Mouse (Mus musculus) neural tube, embryonic 12.5 days (tissue): ENCODE data around the gene Tgfb1i1. TPM values are rescaled to one million over a fixed set of nuclear protein-coding genes. Genes with fewer than 3 reads are reported as not detected.

Experiments used
- ATAC-seq: fragments of 200-750 bp; cut with Nextera tagmentation; 2 replicates; pipeline ENCODE4 v1.8.0; 2017; ENCODE audit warnings: low read depth, mild to moderate bottlenecking, moderate TSS enrichment, moderate library complexity; ENCODE audit not compliant: low FRiP score
- H3K27ac ChIP-seq: fragments of 300-500 bp; sonication (generic); 2 replicates; pipeline ENCODE4 v1.5.1; 2016
- H3K27me3 ChIP-seq: fragments of 300-500 bp; sonication (generic); replicated peaks from 2 replicates; pipeline ENCODE4 v1.6.1; 2016; ENCODE audit warnings: mild to moderate bottlenecking
- H3K36me3 ChIP-seq: fragments of 300-500 bp; sonication (generic); 2 replicates; pipeline ENCODE4 v1.6.1; 2016; ENCODE audit warnings: mild to moderate bottlenecking
- H3K4me1 ChIP-seq: fragments of 300-500 bp; sonication (generic); 2 replicates; pipeline ENCODE4 v1.6.1; 2016
- H3K4me2 ChIP-seq: fragments of 300-500 bp; sonication (generic); replicated peaks from 2 replicates; pipeline ENCODE4 v1.6.1; 2016; ENCODE audit warnings: mild to moderate bottlenecking
- H3K4me3 ChIP-seq: fragments of 300-500 bp; sonication (generic); 2 replicates; pipeline ENCODE4 v1.5.1; 2016
- H3K9ac ChIP-seq: fragments of 300-500 bp; sonication (generic); 2 replicates; pipeline ENCODE4 v1.6.1; 2016; ENCODE audit warnings: mild to moderate bottlenecking
- H3K9me3 ChIP-seq: fragments of 300-500 bp; sonication (generic); 2 replicates; pipeline ENCODE4 v1.6.1; 2016; ENCODE audit warnings: mild to moderate bottlenecking
- WGBS: fragments of 180-500 bp; shearing (Covaris S2); methylation state at CpG from one replicate; pipeline ENCODE4 v1.1.7; 2016; 5-methylcytosine and 5-hydroxymethylcytosine counted together
- polyA plus RNA-seq: library from polyadenylated mRNA; unstranded; fragments of >200 nt; fragmentation: Nextera tagmentation; extraction: Ambion mirVana; gene quantifications from 2 replicates; pipeline ENCODE4 v1.2.1, GENCODE M21; 2016

Tgfb1i1 gene
- polyA plus RNA-seq, 1 experiment from 2014 or later, result 38.3 TPM

- Histone ChIP-seq H3K4me3 (peak overlapping the region; percentile 41), H3K9me3 (no peaks in the 10 kb centered on the region), H3K4me1 (peaks cover 16% of the 10 kb centered on the region), H3K36me3 (peaks cover 25% of the 10 kb centered on the region), H3K27me3 (0 out of 2 replicates have a peak, but pooled peaks cover 5% of the 10 kb centered on the region), H3K4me2 (peak overlapping the region; percentile 73), H3K9ac (peak overlapping the region; percentile 63), H3K27ac (no peak overlapping the region)
- peak; percentile 85 for ATAC-seq
- 2% methylated on average over 13 of the region's 13 CpGs for WGBS
These were observed 831 bp downstream of the Tgfb1i1 start for GRCm38 (mm10) chr7:128247443-128247842.

DNA sequence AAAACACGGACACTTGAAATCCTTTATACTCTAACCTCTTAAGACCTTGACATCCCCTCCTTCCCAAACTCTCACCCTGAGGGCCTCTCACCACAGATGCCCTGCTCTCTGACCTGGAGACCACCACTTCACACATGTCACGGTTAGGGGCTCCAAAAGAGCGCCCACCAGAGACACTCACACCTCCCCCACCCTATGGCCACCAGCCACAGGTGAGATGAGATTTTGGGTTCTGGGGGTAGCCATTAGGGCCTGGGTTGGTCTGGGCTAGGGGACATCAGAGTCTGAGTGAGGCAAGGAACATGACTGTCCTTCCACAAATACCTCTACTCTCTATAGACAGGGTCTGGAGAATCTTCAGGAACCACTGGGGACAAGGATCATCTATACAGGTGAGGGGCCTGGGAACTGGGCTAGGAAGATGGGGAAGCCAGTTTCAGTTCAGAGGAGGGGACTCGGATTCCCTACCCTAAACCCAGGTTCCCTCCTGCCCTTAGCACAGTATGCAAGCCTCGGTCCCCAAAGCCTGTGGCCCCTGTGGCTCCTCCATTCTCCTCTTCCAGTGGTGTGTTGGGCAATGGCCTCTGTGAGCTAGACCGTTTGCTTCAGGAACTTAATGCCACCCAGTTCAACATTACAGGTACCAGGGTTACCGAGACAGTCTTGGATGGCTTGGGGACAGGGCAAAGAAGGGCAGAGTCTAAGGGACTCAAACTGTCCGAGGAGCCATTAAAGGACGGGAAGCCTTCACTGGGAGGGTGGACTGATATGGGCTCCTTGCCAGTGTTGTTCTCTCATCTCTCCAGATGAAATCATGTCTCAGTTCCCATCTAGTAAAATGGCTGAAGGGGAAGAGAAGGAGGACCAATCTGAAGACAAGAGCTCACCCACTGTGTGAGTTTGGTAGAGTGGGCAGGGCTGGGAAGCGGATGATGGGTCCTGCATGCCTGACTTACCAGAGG is 1.8 kb downstream of the Tgfb1i1 start:
- H3K4me1 ChIP-seq, result peaks cover 19% of the 10 kb centered on the region
- H3K27me3 ChIP-seq, result 0 out of 2 replicates have a peak, but pooled peaks cover 5% of the 10 kb centered on the region
- H3K9me3 ChIP-seq, result no peaks in the 10 kb centered on the region
- WGBS, result 85% methylated on average over 10 of the region's 10 CpGs
- H3K4me3 ChIP-seq, result no peak overlapping the region
- ATAC-seq, result no peak
- peak overlapping the region; percentile 73 for H3K4me2 ChIP-seq
- H3K36me3 ChIP-seq, result peaks cover 16% of the 10 kb centered on the region
- H3K27ac ChIP-seq, result no peak overlapping the region
- H3K9ac ChIP-seq, result no peak overlapping the region

GRCm38 (mm10) chr7:128249998-128250397 is 3.4 kb downstream of the Tgfb1i1 start:
- ATAC-seq, result no peak
- Histone ChIP-seq H3K36me3 (peaks cover 4% of the 10 kb centered on the region), H3K4me2 (no peak overlapping the region), H3K9me3 (no peaks in the 10 kb centered on the region), H3K27me3 (0 out of 2 replicates have a peak, but pooled peaks cover 5% of the 10 kb centered on the region), H3K9ac (no peak overlapping the region), H3K27ac (no peak overlapping the region), H3K4me1 (peaks cover 19% of the 10 kb centered on the region), H3K4me3 (no peak overlapping the region)
- WGBS, result 85% methylated on average over 5 of the region's 5 CpGs

DNA sequence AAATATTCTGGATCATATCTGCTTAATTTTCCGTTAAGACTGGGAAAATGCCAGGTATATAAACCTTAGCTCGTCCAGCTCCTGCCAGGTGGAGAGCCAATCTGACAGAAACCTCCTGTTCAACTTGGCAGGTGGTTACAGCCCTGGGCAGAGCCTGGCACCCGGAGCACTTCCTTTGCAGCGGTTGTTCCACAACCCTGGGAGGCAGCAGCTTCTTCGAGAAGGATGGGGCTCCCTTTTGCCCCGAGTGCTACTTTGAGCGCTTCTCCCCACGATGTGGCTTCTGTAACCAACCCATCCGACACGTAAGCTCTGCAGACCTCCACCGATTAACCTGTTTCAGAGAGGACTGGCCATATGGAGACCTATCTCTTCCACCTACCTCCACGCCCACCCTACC is 5.3 kb downstream of the Tgfb1i1 start:
- Histone ChIP-seq H3K9me3 (no peaks in the 10 kb centered on the region), H3K27me3 (no peaks in the 10 kb centered on the region), H3K4me1 (peaks cover 10% of the 10 kb centered on the region; the same call in 1 of the 2 replicates), H3K4me3 (no peak overlapping the region), H3K4me2 (peak overlapping the region; percentile 66), H3K36me3 (no peaks in the 10 kb centered on the region; the same call in 1 of the 2 replicates), H3K27ac (no peak overlapping the region), H3K9ac (peak overlapping the region; percentile 29; the same call in 1 of the 2 replicates)
- 51% methylated on average over 12 of the region's 12 CpGs for WGBS
- no peak for ATAC-seq

- Histone ChIP-seq H3K36me3 (no peaks in the 10 kb centered on the region; the same call in 1 of the 2 replicates), H3K9me3 (no peaks in the 10 kb centered on the region), H3K4me3 (peak overlapping the region; percentile 24), H3K4me1 (peaks cover 10% of the 10 kb centered on the region; the same call in 1 of the 2 replicates), H3K27ac (no peak overlapping the region), H3K27me3 (no peaks in the 10 kb centered on the region), H3K9ac (peak overlapping the region; percentile 53), H3K4me2 (peak overlapping the region; percentile 66)
- 0 out of 2 replicates have a peak, but pooled peaks have one; percentile 61 for ATAC-seq
- 10% methylated on average over 24 of the region's 24 CpGs for WGBS
These were observed 6.0 kb downstream of the Tgfb1i1 start for GRCm38 (mm10) chr7:128252609-128253008.

GRCm38 (mm10) chr7:128254978-128255377 is 8.4 kb downstream of the Tgfb1i1 start:
- Histone ChIP-seq H3K36me3 (no peaks in the 10 kb centered on the region), H3K9ac (no peak overlapping the region), H3K27ac (no peak overlapping the region), H3K4me1 (peaks cover 10% of the 10 kb centered on the region; the same call in 1 of the 2 replicates), H3K4me2 (no peak overlapping the region), H3K4me3 (no peak overlapping the region), H3K9me3 (no peaks in the 10 kb centered on the region), H3K27me3 (no peaks in the 10 kb centered on the region)
- 61% methylated on average over 2 of the region's 2 CpGs for WGBS
- no peak for ATAC-seq

- no peak overlapping the region for H3K9ac ChIP-seq
- 88% methylated on average over 5 of the region's 5 CpGs for WGBS
- no peaks in the 10 kb centered on the region for H3K9me3 ChIP-seq
- H3K36me3 ChIP-seq, result no peaks in the 10 kb centered on the region
- no peaks in the 10 kb centered on the region for H3K27me3 ChIP-seq
- no peak overlapping the region for H3K27ac ChIP-seq
- peaks cover 10% of the 10 kb centered on the region; the same call in 1 of the 2 replicates for H3K4me1 ChIP-seq
- ATAC-seq, result no peak
- H3K4me2 ChIP-seq, result no peak overlapping the region
- H3K4me3 ChIP-seq, result no peak overlapping the region
These were observed 9.1 kb downstream of the Tgfb1i1 start for GRCm38 (mm10) chr7:128255757-128256156.

DNA sequence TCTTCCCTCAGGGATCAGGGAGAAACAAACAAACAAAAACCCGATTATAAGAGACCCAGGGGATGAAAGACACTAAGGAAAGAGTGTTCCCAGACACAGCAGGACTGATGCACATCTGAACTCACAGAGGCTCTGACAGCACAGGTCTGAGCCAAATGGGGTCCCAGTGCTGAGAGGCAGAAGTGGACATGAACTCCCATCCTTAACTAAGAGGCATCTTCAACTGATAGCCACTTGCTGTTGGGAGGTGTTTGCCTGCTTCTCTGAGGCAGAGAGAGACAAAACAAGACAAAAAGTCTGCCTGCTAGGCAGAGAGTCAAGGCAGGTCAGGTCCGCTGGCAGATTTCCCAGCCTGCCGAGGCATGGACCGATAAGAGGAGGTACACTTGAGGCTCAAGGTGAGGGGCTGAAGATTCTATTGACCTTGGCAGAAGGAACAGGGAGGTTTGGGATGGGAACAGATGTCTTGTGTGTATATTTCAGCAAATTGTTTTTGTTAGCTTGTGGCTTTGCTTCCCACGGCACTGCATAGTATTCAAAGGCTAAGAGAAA is 10.2 kb downstream of the Tgfb1i1 start:
- H3K4me2 ChIP-seq, result no peak overlapping the region
- H3K27me3 ChIP-seq, result no peaks in the 10 kb centered on the region
- H3K9me3 ChIP-seq, result no peaks in the 10 kb centered on the region
- no peak overlapping the region for H3K9ac ChIP-seq
- H3K27ac ChIP-seq, result no peak overlapping the region
- no peak overlapping the region for H3K4me3 ChIP-seq
- H3K36me3 ChIP-seq, result no peaks in the 10 kb centered on the region
- 67% methylated on average over 5 of the region's 5 CpGs for WGBS
- peaks cover 10% of the 10 kb centered on the region; the same call in 1 of the 2 replicates for H3K4me1 ChIP-seq
- no peak for ATAC-seq

DNA sequence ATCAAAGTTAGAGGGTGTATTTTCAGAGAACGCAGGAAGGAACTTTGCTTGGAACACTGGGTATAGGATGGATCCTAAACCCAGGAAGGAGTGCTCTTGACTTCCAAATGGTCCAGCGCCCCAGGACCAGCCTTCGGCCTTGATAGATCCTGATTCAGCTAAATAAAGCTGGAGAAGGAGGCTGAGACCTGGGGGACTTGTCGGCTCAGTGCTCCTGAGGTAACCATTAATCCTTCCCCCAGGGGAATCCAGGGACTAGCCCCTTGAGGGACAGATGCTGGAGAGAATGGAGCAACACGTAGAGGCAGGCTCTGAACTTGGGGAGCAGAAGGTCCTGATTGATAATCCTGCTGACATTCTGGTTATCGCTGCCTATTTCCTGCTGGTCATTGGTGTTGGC is 18.8 kb downstream of the Tgfb1i1 start, which contains the start of gene Slc5a2:
TSS of gene Slc5a2 (plus strand) at position 247 of the 400 bp plus-strand sequence.
- H3K4me3 ChIP-seq, result no peak within 1 kb of the TSS
- no peak within 1 kb of the TSS for H3K4me2 ChIP-seq
- ATAC-seq, result no peak
- no peaks in the 10 kb centered on the region for H3K27me3 ChIP-seq
- peaks cover 3% of the 10 kb centered on the region; the same call in 1 of the 2 replicates for H3K36me3 ChIP-seq
- no peak within 1 kb of the TSS for H3K27ac ChIP-seq
- H3K9me3 ChIP-seq, result no peaks in the 10 kb centered on the region
- no peak within 1 kb of the TSS for H3K9ac ChIP-seq
- no peaks in the 10 kb centered on the region for H3K4me1 ChIP-seq
- 86% methylated on average over 6 of the region's 6 CpGs for WGBS

DNA sequence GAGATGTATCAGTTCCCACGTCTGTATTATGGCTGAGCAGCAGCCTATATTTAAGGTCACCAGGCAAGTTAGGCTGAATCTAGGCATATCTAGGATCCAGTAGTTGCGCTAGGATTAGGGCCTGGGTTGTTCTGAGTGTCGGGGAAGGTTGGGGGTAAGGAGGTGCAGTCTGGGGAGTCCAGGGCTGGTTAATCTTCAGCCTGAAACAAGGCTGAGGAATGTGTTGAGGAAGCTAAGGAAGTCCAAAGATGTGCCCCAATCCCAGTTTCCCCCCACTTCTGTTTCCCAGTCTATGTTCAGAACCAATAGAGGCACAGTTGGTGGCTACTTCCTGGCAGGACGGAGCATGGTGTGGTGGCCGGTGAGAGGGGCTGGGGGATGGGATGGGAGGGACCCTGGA is 19.4 kb downstream of the Tgfb1i1 start:
- H3K27ac ChIP-seq, result no peak overlapping the region
- no peaks in the 10 kb centered on the region for H3K9me3 ChIP-seq
- H3K36me3 ChIP-seq, result peaks cover 7% of the 10 kb centered on the region; the same call in 1 of the 2 replicates
- H3K9ac ChIP-seq, result no peak overlapping the region
- no peaks in the 10 kb centered on the region for H3K27me3 ChIP-seq
- H3K4me3 ChIP-seq, result no peak overlapping the region
- no peak for ATAC-seq
- no peaks in the 10 kb centered on the region for H3K4me1 ChIP-seq
- H3K4me2 ChIP-seq, result no peak overlapping the region
- 78% methylated on average over 5 of the region's 5 CpGs for WGBS

DNA sequence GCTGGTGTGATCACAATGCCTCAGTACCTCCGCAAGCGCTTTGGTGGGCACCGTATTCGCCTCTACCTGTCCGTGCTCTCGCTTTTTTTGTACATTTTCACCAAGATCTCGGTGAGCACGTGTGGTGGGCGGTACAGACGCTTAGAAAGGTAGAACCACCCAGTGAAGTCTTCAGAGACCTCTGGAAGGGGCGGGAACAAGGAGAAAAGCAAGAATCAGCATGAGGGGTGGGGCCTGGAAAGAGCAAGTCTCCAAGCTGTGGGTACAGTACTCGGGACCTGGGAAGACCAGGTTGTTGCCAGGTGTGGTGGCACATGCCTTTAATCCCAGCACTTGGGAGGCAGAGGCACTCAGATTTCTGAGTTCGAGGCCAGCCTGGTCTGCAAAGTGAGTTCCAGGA is 20.8 kb downstream of the Tgfb1i1 start:
- 69% methylated on average over 13 of the region's 13 CpGs for WGBS
- no peak overlapping the region for H3K9ac ChIP-seq
- no peaks in the 10 kb centered on the region for H3K27me3 ChIP-seq
- no peaks in the 10 kb centered on the region for H3K4me1 ChIP-seq
- H3K27ac ChIP-seq, result no peak overlapping the region
- no peaks in the 10 kb centered on the region for H3K9me3 ChIP-seq
- peaks cover 20% of the 10 kb centered on the region for H3K36me3 ChIP-seq
- H3K4me3 ChIP-seq, result no peak overlapping the region
- H3K4me2 ChIP-seq, result no peak overlapping the region
- ATAC-seq, result no peak

DNA sequence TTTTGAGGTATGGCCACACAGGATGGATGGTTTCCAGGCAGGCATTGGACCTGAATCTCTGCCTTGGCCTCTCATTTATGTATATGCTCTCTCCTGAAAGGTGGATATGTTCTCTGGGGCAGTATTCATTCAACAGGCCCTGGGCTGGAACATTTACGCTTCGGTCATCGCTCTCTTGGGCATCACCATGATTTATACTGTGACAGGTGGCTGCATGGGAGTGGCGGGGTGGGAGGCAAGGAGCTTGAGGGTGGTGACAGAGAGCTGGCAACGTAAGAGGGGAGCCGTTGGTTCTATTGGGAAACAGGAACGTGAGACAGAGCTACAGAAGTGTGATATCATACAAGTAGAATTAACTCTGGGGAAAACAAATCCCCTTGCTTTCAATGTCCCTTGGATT is 21.2 kb downstream of the Tgfb1i1 start:
- Histone ChIP-seq H3K9me3 (no peaks in the 10 kb centered on the region), H3K27ac (no peak overlapping the region), H3K9ac (no peak overlapping the region), H3K36me3 (peaks cover 23% of the 10 kb centered on the region), H3K27me3 (no peaks in the 10 kb centered on the region), H3K4me1 (no peaks in the 10 kb centered on the region), H3K4me3 (no peak overlapping the region), H3K4me2 (no peak overlapping the region)
- 69% methylated on average over 7 of the region's 7 CpGs for WGBS
- ATAC-seq, result no peak
